Mouse (Mus musculus) olfactory bulb, adult 2 months (tissue): ENCODE data around the gene Ppp1r18.

Experiments used
- CTCF ChIP-seq: fragments of 200-500 bp; IDR thresholded peaks from 2 replicates; pipeline ENCODE4 v1.5.1; 2012; ENCODE audit warnings: low read depth, mild to moderate bottlenecking, low read length, moderate library complexity; ENCODE audit not compliant: insufficient read depth
- POLR2A ChIP-seq: fragments of 200-500 bp; IDR thresholded peaks from 2 replicates; pipeline ENCODE4 v1.6.1; 2012; ENCODE audit warnings: mild to moderate bottlenecking, low read depth, low read length, moderate library complexity; ENCODE audit not compliant: insufficient read depth

GRCm38 (mm10) chr17:35869346-35870067, 4.1 kb downstream of the Ppp1r18 start:
- TF ChIP-seq POLR2A (no peak), CTCF (no peak)
